Mouse (Mus musculus): ENCODE data around the gene Rpl3.

GRCm38 (mm10) chr15:80111436-80111835, 19.8 kb upstream of the Rpl3 start:
- TF ChIP-seq ZNF384 (IDR thresholded peaks at IDR 0.05; ENCODE audit: low read depth, low read length), result no peak
- TF ChIP-seq MAFK (IDR thresholded peaks at IDR 0.05; ENCODE audit: insufficient read depth, low read depth, low read length), result no peak
- no peak for TF ChIP-seq CHD2 (IDR thresholded peaks at IDR 0.05; ENCODE audit: low read depth, low read length)
